ENCODE assay signal across 25 mouse cellular contexts in the genomic region with DNA sequence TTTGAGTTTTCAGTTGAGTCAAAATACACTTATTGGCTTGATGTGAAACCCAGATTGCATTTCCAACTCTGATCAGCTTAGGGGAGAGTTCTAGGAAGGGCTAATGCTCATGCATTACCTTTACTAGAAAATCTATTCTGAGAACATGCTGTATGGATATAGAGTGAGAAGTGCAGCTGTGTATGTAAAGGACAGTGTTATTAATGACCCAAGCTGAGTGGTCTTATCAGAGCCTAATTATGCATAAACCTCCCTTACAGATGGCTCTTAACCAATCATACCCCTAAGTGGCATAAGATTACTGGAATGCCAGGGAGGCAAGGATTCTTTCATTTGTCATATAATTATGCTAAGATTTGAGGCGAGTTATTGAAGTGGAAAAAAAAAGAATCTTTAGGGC.
"Had no signal": no experiment of that assay in that cellular context is flagged by ENCODE, and none has a peak within 500 bp of the region (broad histone marks: within the 10 kb centered on the region; RNA-seq: fewer than 3 reads in every experiment).

No protein-coding gene starts in this region.

- DNase-seq: gastrocnemius, adult 2 months; gastrocnemius, postnatal 10 days; gastrocnemius, postnatal 25 days; heart, adult 18-20 months; heart, postnatal 14 days; heart, postnatal 36 days; kidney, adult 11 months; kidney, adult 2 months; kidney, adult 9 months; kidney, postnatal 14 days; kidney, postnatal 36 days; layer of hippocampus, adult 9-11 months; layer of hippocampus, postnatal 36 days; left cerebral cortex, postnatal 4 days had no signal

- H3K9ac ChIP-seq: heart, embryonic 13.5 days; heart, embryonic 15.5 days; hindbrain, embryonic 13.5 days; hindbrain, embryonic 15.5 days; kidney, embryonic 15.5 days; limb, embryonic 13.5 days; limb, embryonic 15.5 days had no signal

- H3K4me3 ChIP-seq: gastrocnemius, adult 2 months; heart, embryonic 10.5 days; heart, embryonic 13.5 days; heart, embryonic 15.5 days; hindbrain, embryonic 13.5 days; hindbrain, embryonic 15.5 days; kidney, embryonic 15.5 days; limb, embryonic 13.5 days; limb, embryonic 15.5 days had no signal

- H3K4me2 ChIP-seq: heart, embryonic 13.5 days; heart, embryonic 15.5 days; hindbrain, embryonic 13.5 days; hindbrain, embryonic 15.5 days; kidney, embryonic 15.5 days; limb, embryonic 13.5 days; limb, embryonic 15.5 days had no signal

- H3K9me3 ChIP-seq: heart, embryonic 10.5 days; heart, embryonic 15.5 days; hindbrain, embryonic 13.5 days; hindbrain, embryonic 15.5 days; kidney, embryonic 15.5 days; limb, embryonic 13.5 days; limb, embryonic 15.5 days had no signal

- H3K36me3 ChIP-seq: heart, embryonic 10.5 days; heart, embryonic 13.5 days; heart, embryonic 15.5 days; hindbrain, embryonic 13.5 days; hindbrain, embryonic 15.5 days; kidney, embryonic 15.5 days; limb, embryonic 13.5 days; limb, embryonic 15.5 days had no signal

- H3K27ac ChIP-seq: gastrocnemius, adult 2 months; heart, embryonic 10.5 days; heart, embryonic 13.5 days; heart, embryonic 15.5 days; hindbrain, embryonic 13.5 days; hindbrain, embryonic 15.5 days; hindbrain, postnatal 0 days; kidney, embryonic 15.5 days; kidney, postnatal 0 days; limb, embryonic 13.5 days; limb, embryonic 15.5 days had no signal

- ATAC-seq: hindbrain, postnatal 0 days; intestine, embryonic 16.5 days had no signal

- H3K27me3 ChIP-seq: heart, embryonic 13.5 days; heart, embryonic 15.5 days; hindbrain, embryonic 13.5 days; hindbrain, embryonic 15.5 days; kidney, embryonic 15.5 days; limb, embryonic 13.5 days; limb, embryonic 15.5 days had no signal

- H3K4me1 ChIP-seq: heart, embryonic 10.5 days; heart, embryonic 13.5 days; heart, embryonic 15.5 days; hindbrain, embryonic 13.5 days; hindbrain, embryonic 15.5 days; kidney, embryonic 15.5 days; limb, embryonic 13.5 days; limb, embryonic 15.5 days had no signal
